Mouse (Mus musculus) liver, embryonic 14.5 days (tissue): ENCODE results near the gene Wfdc13. TPM values are rescaled to one million over a fixed set of nuclear protein-coding genes. Genes with fewer than 3 reads are reported as not detected.

Source experiments
- ATAC-seq: fragments of 200-750 bp; cut with Nextera tagmentation; 2 replicates; pipeline ENCODE4 v1.8.0; 2017; ENCODE audit warnings: moderate number of reproducible peaks, mild to moderate bottlenecking, moderate library complexity; ENCODE audit not compliant: insufficient read depth
- DNase-seq, 3 experiments: peaks; one replicate each; pipeline ENCODE4 v3.0.0-alpha.2; 2012 to 2013; ENCODE audit warnings: low read depth in 3 of 3, low spot score in 3 of 3
- H3K27ac ChIP-seq: fragments of 300-500 bp; sonication (generic); 2 replicates; pipeline ENCODE4 v1.5.1; 2014; ENCODE audit warnings: moderate library complexity, mild to moderate bottlenecking, control low read depth, inconsistent platforms
- H3K27me3 ChIP-seq: fragments of 300-500 bp; sonication (generic); 2 replicates; pipeline ENCODE4 v1.6.1; 2014; ENCODE audit warnings: mild to moderate bottlenecking, low read length, moderate library complexity; ENCODE audit not compliant: control insufficient read depth, insufficient read depth
- H3K36me3 ChIP-seq: fragments of 300-500 bp; sonication (generic); replicated peaks from 2 replicates; pipeline ENCODE4 v1.6.1; 2014; ENCODE audit warnings: low read depth; ENCODE audit not compliant: control insufficient read depth, insufficient read depth
- H3K4me1 ChIP-seq, 2 experiments: fragments of 200-500 bp in 1 of 2; fragments of 300-500 bp in 1 of 2; sonication (generic) in 1 of 2; replicated peaks; 2 replicates each; pipeline ENCODE4 v1.6.1; 2012 to 2014; ENCODE audit warnings: antibody characterized with exemption in 1 of 2, inconsistent platforms in 1 of 2, low read length in 1 of 2; ENCODE audit not compliant: control insufficient read depth in 2 of 2, insufficient read depth in 2 of 2
- H3K4me2 ChIP-seq: fragments of 300-500 bp; sonication (generic); 2 replicates; pipeline ENCODE4 v1.6.1; 2014; ENCODE audit warnings: low read depth, mild to moderate bottlenecking, control low read depth, moderate library complexity
- H3K4me3 ChIP-seq, 2 experiments: fragments of 200-500 bp in 1 of 2; fragments of 300-500 bp in 1 of 2; sonication (generic) in 1 of 2; 2 replicates each; pipeline ENCODE4 v1.5.1; 2012 to 2014; ENCODE audit warnings: low read depth in 2 of 2, low read length in 2 of 2, mild to moderate bottlenecking in 2 of 2, control low read depth in 1 of 2, inconsistent platforms in 1 of 2, moderate library complexity in 1 of 2; ENCODE audit not compliant: insufficient read depth in 1 of 2
- H3K9ac ChIP-seq: fragments of 300-500 bp; sonication (generic); replicated peaks from 2 replicates; pipeline ENCODE4 v1.6.1; 2014; ENCODE audit warnings: mild to moderate bottlenecking, control low read depth, moderate library complexity
- H3K9me3 ChIP-seq: fragments of 300-500 bp; sonication (generic); 2 replicates; pipeline ENCODE4 v1.6.1; 2016; ENCODE audit warnings: low read length, mixed read lengths; ENCODE audit not compliant: control insufficient read depth
- CTCF ChIP-seq: IDR thresholded peaks from 2 replicates; pipeline ENCODE4 v1.5.1; 2016; ENCODE audit warnings: antibody characterized with exemption, low read depth, control low read depth
- EP300 ChIP-seq: IDR thresholded peaks from 2 replicates; pipeline ENCODE4 v1.6.1; 2016; ENCODE audit warnings: antibody characterized with exemption, low read depth
- WGBS: fragments of 180-500 bp; shearing (Covaris S2); extraction: QIAGEN DNeasy Blood & Tissue Kit; methylation state at CpG from one replicate; pipeline ENCODE4 v1.1.7; 2014; ENCODE audit not compliant: insufficient replicate concordance; 5-methylcytosine and 5-hydroxymethylcytosine counted together
- polyA plus RNA-seq, 2 experiments: library from polyadenylated mRNA; depleted of rRNA in 1 of 2; stranded (reverse) in 1 of 2; unstranded in 1 of 2; fragments of >200 nt; fragmentation: Nextera tagmentation in 1 of 2; extraction: Ambion mirVana in 1 of 2; gene quantifications; 2 replicates each; pipeline versions ENCODE4 v1.2.1 to v1.2.3; 2012 to 2014

The Wfdc13 gene
- not detected in 2 replicates for polyA plus RNA-seq (2012; rRNA removed)
- not detected in 2 replicates for polyA plus RNA-seq (2014; fragmentation: Nextera tagmentation; extraction: Ambion mirVana)

GRCm38 (mm10) chr2:164684807-164685206, at the start of gene Wfdc13:
TSS of gene Wfdc13 (plus strand) at chr2:164685107.
- Histone ChIP-seq H3K4me1 (peaks cover 0 to 2% of the 10 kb centered on the region in 2 experiments; a peak in 2 of 4 replicates), H3K4me3 (no peak within 1 kb of the TSS), H3K36me3 (no peaks in the 10 kb centered on the region), H3K27ac (no peak within 1 kb of the TSS), H3K4me2 (no peak within 1 kb of the TSS), H3K9me3 (no peaks in the 10 kb centered on the region), H3K9ac (no peak within 1 kb of the TSS), H3K27me3 (no peaks in the 10 kb centered on the region)
- DNase-seq (no peak), ATAC-seq (no peak)
- 47% methylated on average over 3 of the region's 3 CpGs for WGBS
- TF ChIP-seq CTCF (no peak), EP300 (no peak)

GRCm38 (mm10) chr2:164635266-164635665, 49.6 kb upstream of the Wfdc13 start:
- Histone ChIP-seq H3K27ac (no peak overlapping the region), H3K27me3 (no peaks in the 10 kb centered on the region), H3K4me1 (no peaks in the 10 kb centered on the region), H3K9ac (no peak overlapping the region), H3K36me3 (no peaks in the 10 kb centered on the region), H3K9me3 (no peaks in the 10 kb centered on the region), H3K4me2 (no peak overlapping the region), H3K4me3 (no peak overlapping the region)
- ATAC-seq = no peak
- peak; percentile 44 for TF ChIP-seq CTCF
- no peak for TF ChIP-seq EP300
- DNase-seq = no peak
- WGBS = 65% methylated on average over 9 of the region's 9 CpGs

DNA sequence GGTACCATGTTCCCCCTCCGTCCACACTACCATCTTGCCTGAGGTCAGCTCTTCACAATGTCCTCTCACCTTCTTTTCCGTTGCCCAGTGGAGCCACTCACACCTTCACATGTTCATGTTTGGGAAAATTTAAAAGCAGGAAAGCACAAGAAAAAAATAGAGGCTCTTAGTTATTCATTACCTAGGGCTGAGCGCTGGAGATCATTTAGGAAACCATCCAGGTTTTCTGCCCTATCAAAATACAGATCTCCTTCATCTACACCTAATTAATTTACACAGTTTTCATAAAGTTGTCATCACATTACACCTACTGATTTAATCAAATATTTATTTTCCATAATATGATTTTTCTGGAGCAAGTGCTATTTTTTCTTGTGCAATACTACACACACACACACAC, 46.2 kb upstream of the Wfdc13 start, which contains the start of gene Wfdc16:
Wfdc16 (minus strand) TSS at position 101 of the 400 bp plus-strand sequence.
- 60% methylated on average over 3 of the region's 3 CpGs for WGBS
- DNase-seq = no peak
- Histone ChIP-seq H3K4me3 (no peak within 1 kb of the TSS), H3K36me3 (no peaks in the 10 kb centered on the region), H3K4me1 (no peaks in the 10 kb centered on the region), H3K27me3 (no peaks in the 10 kb centered on the region), H3K9ac (no peak within 1 kb of the TSS), H3K27ac (no peak within 1 kb of the TSS), H3K9me3 (no peaks in the 10 kb centered on the region), H3K4me2 (no peak within 1 kb of the TSS)
- ATAC-seq = no peak
- no peak for TF ChIP-seq EP300
- no peak for TF ChIP-seq CTCF

- H3K9ac ChIP-seq = no peak overlapping the region
- no peak overlapping the region for H3K4me3 ChIP-seq
- TF ChIP-seq CTCF = no peak
- TF ChIP-seq EP300 = no peak
- no peak overlapping the region for H3K4me2 ChIP-seq
- H3K36me3 ChIP-seq = no peaks in the 10 kb centered on the region
- ATAC-seq (no peak), DNase-seq (no peak)
- H3K9me3 ChIP-seq = no peaks in the 10 kb centered on the region
- 29% methylated on average over 7 of the region's 7 CpGs for WGBS
- H3K27me3 ChIP-seq = no peaks in the 10 kb centered on the region
- no peak overlapping the region for H3K27ac ChIP-seq
- no peaks in the 10 kb centered on the region for H3K4me1 ChIP-seq
These were observed 43.8 kb upstream of the Wfdc13 start for GRCm38 (mm10) chr2:164641129-164641528.

DNA sequence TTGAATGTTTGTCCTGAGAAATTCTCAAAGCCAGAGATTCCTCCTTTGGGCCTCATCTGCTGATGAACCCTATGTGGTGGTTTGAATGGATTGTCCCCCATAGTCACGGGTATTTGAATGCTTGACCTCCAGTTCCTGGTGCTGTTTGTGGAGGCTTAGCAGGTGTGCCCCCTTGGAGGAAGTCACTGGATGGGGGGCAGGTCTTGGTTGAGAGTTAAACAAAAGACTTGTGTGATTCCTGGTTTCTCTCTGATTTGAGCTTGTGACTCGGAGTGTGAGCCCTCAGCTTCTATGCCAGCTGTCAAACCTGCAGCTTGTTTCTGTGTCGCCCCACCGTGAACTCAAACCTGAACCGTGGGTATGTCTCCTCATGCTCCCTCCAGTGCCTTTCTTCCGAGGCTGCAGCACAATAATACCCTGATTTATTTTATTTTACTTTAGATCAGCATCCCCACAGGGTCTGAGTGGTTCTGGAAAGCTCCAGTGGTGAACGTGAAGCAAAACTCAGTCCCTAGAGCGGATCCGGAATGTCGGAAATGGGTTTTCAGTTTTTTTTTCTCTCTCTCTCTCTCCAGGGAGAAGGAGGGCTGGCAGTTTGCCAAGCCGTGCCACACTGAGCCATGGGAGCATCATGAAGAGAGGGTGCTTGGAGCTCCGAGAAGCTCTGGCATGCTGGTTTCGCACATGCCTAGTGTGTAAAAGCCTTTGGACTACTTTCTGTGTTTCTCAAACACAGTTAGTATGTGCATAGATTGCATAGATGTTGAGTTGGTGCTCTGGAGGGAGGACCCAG, 42.8 kb upstream of the Wfdc13 start:
- Histone ChIP-seq H3K9me3 (no peaks in the 10 kb centered on the region), H3K36me3 (no peaks in the 10 kb centered on the region), H3K4me1 (no peaks in the 10 kb centered on the region), H3K27ac (no peak overlapping the region), H3K4me2 (no peak overlapping the region), H3K27me3 (no peaks in the 10 kb centered on the region), H3K9ac (no peak overlapping the region), H3K4me3 (no peak overlapping the region)
- no peak for ATAC-seq
- no peak for TF ChIP-seq CTCF
- TF ChIP-seq EP300 = no peak
- DNase-seq = no peak
- 69% methylated on average over 13 of the region's 13 CpGs for WGBS
